Mouse (Mus musculus) ZHBTc4 (cell line): ENCODE measurements around the gene Panx1.

Experiments used
- DNase-seq: peaks from one replicate; pipeline ENCODE4 v3.0.0-alpha.2; 2011; ENCODE audit warnings: low read depth, low spot score

Panx1 gene

DNA sequence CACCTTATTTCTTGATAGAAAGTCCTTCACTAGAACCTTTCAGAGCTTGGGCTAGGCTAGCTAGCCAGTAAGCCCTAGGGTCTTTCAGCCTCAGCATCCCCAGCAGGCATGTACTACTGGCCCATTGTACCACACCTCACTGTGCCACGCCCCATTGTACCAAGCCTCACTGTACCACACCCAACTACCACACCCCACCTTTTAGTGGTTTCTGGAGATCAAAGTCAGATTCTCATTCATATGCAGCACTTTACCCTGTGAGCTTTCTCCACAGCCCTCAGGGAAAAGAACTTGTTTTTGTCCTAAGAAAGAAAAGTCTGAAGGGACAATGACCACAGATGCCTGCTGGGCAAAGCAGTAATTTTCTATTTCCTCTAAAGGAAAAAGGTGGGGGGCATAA lies 22.2 kb downstream of the Panx1 start:
- peak; percentile 94 for DNase-seq

DNA sequence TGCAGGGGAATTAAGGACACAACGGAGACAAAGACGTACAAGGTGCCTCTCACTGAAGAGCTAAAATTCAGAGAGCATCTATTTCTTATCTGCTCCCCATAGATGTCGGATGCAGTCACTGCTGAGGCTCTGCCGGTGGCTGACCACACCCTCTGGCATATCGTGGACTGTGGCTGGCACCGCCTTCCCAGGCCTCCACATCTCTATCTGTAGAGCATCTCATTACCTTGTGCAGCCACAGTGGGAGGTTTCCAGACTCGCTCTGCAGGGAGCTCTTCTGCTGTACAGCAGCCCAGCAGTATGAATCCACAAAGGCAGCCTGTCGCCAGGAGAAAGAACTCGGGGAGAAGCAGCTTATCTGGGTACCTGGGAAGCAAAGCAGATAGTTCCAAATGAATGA lies 24.1 kb downstream of the Panx1 start:
- DNase-seq, result peak; percentile 45

DNA sequence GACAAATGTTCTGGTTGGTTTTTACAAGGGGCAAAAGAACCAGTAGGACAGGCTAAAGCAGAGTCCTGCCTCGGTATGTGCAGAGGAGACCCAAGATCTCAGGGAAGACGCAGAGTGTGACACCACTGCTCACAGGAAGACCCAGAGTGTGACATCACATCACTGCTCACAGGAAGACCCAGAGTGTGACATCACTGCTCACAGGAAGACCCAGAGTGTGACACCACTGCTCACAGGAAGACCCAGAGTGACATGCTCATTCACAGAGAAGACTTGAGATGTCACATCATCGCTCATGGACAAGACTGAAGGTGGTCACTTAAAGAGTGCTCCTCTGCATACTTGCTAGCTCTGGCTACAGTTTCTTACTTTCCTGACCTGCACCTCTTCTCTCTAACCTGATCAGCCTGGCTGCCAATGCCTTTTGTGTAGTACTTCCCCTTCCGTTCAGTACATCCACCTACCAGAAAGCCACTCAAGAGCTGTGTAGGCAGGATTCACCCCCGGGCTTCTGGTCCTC lies 24.7 kb downstream of the Panx1 start:
- DNase-seq, result peak; percentile 19

DNA sequence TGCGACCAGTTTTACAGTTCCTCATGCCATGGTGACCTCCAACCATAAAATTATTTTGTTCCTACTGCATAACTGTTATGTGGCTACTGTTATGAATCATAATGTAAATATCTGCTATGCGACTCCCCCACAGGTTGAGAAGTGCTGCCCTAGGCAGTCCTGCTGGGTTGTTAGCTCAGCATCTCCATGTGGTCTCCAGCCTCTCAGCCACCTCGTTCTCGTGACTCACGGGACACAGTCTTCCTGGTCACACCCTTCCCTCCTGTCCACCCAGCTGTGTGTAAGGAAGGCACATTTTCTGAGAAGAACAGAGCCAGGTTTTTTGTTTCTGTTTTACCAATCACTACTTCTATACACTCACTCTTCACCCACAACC lies 26.5 kb downstream of the Panx1 start:
- peak; percentile 16 for DNase-seq

DNA sequence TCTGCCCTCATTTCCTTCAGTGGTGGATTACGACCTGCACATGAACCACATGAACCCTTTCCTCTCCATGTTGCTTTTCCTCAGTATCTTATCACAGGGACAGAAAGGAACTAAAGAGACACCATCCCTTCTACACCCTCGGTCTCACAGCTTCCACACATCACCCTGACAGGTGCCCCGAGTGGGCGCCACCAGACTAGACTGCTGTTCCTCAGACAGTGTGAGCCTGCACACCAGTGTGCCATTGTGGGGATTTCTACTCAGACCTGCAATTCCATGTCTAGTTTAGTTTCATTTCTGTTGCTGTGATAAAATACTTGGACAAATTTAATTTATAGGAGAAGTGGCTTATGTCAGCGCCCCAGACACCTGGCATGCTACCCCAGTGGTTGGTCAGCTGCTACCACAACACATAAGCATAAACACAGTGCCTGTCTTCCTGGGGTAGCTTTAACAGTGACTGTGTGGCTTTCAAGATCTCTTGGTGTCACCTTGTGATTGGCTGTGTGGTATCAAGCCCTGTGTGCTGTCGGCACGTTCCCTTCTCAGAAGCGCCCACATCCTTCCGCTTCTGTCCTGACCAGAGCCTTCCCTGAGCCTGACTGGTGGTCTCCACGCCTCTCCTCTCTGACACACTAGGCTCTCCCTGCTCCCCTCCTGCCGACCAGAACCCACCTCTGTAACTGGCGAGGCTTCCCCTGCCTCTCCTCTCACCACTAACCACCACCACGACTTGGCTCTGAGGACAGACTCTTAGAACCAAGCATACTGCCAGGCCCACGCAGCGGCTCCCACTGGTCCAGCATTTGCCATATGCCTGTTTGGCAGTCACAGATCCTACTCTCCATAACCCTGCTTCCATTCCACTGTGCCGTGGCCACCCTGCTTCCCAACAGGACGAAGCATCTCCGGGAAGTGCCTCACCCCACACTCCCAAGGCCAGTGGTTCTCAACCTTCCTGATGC lies 27.2 kb downstream of the Panx1 start:
- DNase-seq, result no peak

DNA sequence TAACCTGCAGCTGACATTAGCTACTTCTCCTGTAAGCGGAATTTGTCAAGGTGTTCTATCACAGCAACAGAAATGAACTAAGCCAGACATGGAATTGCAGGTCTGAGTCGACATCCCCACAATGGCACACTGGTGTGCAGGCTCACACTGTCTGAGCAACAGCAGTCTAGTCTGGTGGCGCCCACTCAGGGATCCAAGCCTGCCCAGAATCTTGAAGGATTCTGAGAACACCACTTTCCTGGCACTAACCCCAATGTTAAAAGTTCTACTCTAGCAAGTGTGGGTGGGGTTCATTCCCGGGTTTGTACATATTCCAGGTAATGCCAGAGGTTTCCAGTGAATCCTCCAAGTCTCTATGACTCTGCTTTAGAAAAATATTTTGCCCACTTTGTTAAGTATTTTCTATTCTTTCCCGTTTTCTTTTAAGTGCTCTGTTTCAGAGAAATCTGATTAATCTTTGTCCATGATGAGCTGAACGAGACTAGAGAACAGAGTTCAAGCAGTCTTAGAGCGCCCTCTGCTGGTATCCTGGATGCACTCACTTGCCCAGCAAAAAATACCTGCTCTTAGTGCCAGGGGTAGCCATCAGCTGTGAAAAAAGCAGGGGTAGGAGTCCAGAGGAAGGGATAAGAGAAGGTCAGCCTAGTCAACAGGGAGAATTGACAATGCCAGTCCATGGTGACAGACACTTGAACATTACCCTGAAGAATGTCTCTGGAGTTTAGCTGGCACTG lies 29.9 kb downstream of the Panx1 start:
- DNase-seq, result peak; percentile 81

DNA sequence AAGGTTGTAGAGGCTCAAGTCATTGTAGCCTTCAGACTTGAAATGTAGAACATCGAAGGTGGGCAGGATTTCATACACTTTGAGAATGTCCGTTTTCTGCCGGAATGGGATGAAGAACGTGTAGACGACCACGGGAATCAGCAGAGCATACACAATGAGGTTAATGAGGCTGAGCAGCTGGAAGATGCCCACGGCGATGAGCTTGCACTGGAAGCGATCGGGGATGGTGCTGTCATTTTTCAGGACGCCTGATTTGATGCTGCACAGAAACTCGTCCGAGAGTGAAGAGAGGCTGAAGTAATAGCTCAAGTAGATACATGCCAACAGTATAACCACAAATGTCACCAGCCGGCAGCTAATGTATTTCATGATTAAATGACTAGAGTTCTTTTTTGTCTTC lies 37.7 kb downstream of the Panx1 start:
- no peak for DNase-seq

DNA sequence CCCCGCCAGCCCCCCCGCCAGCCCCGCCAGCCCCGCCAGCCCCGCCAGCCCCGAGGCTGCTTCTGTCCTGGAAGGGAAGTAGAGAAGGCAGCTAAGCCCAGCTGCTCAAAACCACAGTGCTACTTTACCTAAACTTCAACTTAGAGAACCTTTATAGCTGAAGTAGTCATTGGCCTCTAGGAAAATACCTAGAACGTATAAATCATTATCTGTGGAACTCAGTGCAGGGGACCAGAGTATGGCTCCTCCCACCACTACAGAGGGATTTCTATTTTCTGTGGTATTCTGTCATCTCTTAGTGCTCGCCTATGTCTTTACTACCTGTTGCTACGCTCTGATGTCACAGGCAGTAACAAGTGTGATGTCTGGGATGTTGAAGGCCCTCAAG lies 41.0 kb downstream of the Panx1 start:
- no peak for DNase-seq

DNA sequence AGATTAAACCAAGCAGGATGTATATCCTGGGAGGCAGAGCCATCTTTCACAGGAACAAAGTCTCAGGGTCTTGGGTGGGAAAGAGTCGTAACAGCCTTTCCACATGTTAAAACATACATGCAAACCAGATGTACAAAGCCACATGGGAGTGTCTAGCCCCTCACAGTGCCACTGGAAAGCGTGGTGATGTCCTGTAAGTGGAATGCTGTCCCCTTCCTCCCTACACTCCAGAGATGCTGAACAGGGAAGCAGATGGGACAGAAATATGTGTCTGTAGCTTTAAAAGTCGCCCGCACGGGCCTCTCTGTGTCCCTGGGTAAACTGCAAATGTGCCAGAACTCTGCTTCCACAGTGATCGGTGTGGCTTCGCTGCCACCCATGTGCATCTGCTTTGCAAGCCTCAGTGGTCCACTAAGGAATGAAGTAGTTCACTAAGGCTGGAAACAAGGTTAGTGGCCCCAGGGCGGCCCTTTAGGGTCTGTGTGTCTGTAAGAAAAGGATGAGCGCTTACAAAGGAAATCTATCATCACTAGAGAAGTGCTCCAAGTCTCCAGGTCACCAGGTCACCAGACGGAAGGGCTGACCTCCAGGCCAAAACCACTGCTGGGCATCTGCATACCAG lies 41.5 kb downstream of the Panx1 start:
- DNase-seq, result no peak

DNA sequence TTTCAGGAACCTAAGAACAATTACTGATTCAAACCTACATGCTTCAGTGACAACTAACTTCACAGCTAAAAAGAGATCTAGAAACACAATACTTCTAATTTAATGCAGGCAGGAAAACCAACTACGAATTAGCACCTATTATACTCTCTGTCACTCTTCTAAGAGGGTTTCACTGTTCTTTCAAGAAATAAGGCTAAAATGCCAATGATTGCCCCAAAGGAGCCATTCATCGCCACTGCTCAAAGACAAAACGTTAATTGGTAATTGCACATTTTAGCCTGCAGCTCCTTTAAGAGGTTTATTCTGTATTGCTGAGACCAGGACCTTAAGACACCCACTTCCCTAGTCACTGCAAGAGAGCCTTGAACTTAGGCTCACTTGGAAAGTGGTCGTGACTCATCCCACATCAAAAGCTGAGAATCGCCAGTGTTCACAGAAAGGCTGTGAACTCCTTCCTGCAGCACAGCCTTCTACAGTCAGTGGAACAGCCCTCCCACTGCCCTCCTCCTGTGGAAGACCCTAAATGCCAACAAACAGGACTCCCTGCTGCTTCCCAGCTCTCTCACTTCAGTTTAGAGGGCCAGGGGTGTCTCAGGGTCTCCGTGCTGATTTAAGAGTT lies 42.2 kb downstream of the Panx1 start:
- no peak for DNase-seq

DNA sequence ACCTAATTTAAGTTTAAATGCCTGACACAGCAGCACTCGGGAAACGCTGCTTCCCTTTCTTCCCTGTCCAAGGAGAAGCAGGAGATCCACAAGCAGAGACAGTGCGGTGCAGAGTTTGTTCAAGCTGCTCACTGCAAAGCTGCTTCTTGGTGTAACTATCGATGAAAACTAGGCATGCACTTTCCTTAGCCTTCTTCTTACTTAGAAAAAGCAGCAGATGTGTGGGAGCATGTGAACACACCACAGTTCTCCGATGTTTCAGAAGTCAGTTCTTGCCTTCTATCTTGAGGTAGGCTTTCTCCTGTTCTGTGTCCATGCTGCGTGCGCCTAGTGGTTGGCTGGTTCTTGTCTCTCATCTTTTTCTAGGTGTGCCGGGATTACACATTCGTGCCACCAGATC lies 46.5 kb downstream of the Panx1 start:
- no peak for DNase-seq

DNA sequence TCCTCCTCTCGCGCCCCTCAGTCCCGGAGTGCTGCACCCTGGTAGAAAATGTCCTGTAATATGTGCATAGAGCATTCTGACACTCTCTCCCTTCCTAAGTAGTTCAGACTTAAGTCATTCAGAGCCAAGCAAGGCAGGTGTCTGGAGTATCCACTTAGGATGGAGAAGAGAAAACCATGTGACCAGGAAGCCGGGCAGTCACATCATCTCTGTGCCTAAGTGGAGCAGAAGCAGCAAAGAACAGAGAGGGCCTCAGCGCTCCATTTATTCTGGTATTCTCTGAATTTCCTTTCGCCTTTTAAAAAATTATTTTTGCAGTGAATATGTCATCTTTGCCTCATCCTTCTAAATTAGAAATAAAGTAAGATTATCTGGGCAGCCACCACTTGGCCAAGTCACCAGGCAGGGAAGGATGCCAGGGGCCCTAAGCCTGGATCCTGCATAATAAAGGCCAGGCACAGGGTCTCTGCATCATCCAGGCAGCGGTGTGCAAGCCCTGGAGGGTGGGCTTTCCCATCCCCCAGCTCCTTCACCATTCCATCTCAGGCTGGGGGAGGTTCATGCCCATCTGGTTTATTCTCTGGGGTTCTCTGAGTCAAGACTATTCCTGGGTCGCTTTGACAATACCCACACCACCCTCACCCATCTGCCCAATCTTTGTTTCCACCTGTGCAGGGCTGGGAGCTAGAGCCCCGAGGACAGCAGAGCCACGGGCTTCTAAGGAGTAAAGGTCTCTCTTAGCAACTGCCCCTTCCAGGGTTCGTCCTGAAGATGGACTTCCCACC lies 47.8 kb downstream of the Panx1 start:
- DNase-seq, result no peak

DNA sequence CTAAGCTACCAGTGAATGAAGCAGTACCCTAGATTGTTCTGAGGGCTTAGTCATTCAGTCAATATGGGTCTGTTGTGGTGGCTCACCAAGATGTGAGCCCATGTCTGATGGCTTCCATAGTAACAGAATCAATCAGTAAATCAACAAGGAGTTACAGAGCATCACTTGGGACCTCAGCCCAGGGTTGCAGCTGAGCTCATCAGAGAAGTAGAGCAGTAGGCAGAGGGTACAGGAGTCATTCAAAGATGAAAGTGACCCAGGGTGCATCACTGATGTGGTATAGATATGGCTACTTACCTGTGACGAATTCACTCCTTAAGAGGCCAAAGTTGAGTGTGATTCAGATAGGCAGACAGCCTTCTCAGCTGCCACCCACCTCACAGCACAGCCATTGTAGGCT lies 49.8 kb downstream of the Panx1 start:
- no peak for DNase-seq

DNA sequence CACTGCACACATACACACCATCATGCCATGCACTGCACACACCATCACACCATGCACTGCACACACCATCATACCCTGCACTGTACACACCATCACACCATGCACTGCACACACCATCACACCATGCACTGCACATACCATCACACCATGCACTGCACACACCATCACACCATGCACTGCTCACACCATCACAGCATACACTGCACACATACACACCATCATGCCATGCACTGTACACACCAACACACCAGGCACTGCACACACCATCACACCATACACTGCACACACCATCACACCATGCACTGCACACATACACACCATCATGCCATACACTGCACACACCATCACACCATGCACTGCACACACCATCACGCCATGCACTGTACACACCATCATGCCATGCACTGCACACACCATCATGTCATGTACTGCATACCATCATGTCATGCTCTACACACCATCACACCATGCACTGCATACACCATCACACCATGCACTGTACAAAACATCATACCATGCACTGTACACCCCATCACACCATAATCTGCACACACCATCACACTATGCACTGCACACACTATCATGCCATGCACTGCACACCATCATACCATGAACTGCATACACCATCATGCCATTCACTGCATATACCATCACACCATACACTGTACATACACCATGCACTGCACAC lies 56.5 kb downstream of the Panx1 start:
- no peak for DNase-seq

DNA sequence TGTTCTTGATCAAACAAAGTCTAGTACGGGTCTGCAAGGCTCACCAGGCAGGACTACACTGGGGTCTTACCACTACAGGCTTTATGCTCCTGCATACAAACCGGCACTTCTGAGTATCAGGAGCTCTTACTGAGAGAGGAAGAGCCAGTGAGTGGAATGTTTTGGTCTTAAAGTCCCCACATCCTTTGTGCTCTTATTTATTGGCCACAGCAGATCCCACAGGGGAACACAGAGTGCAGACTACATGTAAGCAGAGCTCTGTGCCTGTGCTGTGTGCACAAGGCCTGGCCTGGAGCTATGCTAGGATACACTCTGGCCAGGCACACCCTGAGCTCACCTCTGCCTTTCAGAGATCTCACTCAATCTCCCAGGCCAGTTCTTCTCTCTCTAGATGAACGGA lies 62.1 kb downstream of the Panx1 start:
- DNase-seq, result no peak

DNA sequence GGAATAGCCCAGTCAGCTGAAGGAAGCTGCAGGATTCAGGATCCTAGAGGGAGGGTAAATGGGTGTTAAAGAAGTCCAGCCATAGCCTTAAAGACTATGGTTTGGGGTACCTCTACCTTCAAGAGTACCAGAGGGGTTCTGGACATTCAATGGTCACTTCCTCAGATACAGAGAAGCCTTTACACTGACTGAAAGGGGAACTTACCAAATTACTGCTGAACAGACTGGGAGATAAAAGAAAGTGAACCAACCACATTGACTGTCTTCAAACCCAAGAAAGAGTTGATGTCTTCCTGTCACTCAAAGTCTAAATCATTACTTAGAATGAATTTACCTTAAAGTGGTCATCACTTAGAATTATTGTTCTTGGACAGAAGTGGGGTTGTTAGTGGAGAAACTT lies 62.6 kb downstream of the Panx1 start:
- no peak for DNase-seq

DNA sequence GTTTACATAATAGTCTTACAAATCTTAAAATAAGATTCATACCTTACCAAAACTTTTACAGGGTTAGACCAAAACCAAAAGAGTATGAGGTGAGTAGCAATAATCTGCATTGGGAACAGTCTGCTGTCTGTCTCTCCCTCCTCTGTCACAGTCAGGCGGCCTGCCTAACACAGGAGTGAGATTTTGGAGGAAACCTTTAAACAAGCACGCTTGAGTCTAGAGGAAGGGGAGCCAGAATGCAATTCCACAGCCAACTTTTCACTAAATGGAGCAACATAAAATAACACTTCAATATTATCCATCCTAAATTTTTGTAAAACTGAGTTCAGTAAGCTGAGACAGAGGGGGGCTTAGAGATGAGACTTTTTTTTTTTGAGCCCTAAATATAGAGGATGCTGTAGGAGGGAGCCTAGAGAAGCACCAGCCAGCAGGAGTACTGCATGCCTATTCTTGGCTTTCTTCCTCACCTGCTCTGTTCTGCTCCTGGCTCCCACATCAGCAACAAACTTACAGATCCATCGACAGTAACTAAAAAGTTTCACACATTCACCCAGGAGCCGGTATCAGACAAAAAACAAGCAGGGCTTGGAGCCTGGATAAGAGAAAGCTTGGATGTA lies 63.6 kb downstream of the Panx1 start:
- no peak for DNase-seq

DNA sequence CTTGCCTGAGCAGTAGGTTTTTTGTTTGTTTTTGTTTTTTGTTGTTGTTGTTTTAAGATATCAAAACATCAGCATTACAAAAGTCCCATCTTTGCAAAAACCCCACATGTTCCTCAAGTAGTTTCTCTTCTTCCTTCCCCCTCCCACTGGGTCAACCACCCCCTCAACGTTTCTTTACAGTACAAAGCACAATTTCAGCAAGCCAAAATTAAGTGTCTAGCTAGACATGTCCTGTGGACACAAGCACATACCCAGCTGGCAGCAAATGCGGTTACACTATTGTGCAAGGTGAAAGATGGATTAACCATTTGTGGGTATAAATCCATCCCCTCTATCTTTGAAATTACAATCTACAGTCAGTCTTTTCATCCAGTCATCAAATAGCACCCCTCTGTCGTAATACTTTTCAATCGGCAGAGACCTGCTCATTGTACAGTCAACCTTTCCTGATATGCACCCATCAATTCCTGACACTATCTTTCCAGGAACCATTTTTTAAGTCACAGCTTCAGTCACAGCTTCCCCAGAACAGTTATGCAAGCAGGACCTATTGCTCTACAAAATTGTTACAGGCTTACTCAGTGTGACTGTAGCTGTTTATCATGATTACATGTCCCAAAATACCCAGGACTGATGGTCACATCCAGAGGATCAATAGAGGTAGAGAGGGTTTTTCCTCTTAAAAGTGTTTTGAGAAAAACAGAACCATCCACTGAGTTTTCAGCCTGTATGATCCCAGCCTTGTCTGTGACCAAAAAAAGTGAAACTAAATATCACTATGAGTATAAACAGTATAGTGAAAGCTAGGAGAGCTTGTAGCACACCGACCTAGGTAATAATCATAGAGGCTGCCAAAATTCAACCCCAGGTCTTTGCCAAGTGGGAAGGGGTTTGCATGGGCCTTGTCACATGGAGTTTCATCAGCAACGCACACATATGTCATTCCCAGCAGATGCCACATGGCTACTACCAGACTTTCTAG lies 70.7 kb downstream of the Panx1 start:
- no peak for DNase-seq

DNA sequence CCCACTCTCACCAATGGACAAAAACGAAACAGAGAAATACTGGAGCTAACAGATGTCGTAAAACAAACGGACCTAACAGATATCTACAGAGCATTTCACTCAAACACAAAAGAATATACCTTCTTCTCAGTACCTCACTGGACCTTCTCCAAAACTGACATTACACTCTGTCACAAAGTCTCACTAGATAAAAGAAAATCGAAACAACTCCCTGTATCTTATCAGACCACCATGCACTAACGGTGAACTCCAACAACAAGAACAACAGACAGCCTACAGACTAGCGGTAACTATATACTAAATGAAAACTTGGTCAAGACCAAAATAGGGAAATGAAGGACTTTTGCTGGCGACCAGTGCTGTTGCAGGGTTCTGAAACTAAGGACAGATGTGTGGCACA lies 71.5 kb downstream of the Panx1 start:
- DNase-seq, result no peak
